Mouse (Mus musculus) neutrophil, adult 65 days (primary cell): Measurements from ENCODE around the gene Casp6. TPM values are rescaled to one million over a fixed set of nuclear protein-coding genes. Genes with fewer than 3 reads are reported as not detected.

Experiments
- total RNA-seq: library from RNA; stranded (reverse); gene quantifications from 2 replicates; pipeline ENCODE4 v1.2.4, GENCODE M21; 2023

The Casp6 gene
- total RNA-seq, result 10.8 and 11.3 TPM in 2 replicates

GRCm38 (mm10) chr3:129901271-129901809, at the start of gene Casp6:
Gene Casp6 (plus strand): TSS chr3:129901425.

GRCm38 (mm10) chr3:129878405-129879021, 22.7 kb upstream of the Casp6 start, which contains the start of gene Pla2g12a:
Gene Pla2g12a (plus strand): TSS chr3:129878606.

Other genes with a start within 250 kb of the Casp6 start
- gene Egf, start 146.1 kb upstream of the Casp6 start, total RNA-seq, result 0.27 and 1.5 TPM in 2 replicates
- not detected in 2 replicates for gene Lrit3, start 97.4 kb upstream of the Casp6 start, total RNA-seq
- gene Rrh, start 78.8 kb upstream of the Casp6 start, total RNA-seq, result 0.25 and 0.34 TPM in 2 replicates
- 19.5 and 20.3 TPM in 2 replicates for gene Gar1, start 70.0 kb upstream of the Casp6 start, total RNA-seq
- gene Cfi, start 65.5 kb upstream of the Casp6 start, total RNA-seq, result not detected in 2 replicates
- 2.8 and 3.7 TPM in 2 replicates for gene Pla2g12a, start 22.8 kb upstream of the Casp6 start, total RNA-seq
- gene Mcub, start 68.8 kb downstream of the Casp6 start, total RNA-seq, result 21.3 and 21.9 TPM in 2 replicates
- 64.8 and 99.7 TPM in 2 replicates for gene Sec24b, start 160.1 kb downstream of the Casp6 start, total RNA-seq
- 0.16 TPM in 1 of 2 replicates, not detected in the other for gene Col25a1, start 230.1 kb downstream of the Casp6 start, total RNA-seq